Mouse (Mus musculus) bone marrow, adult 2 months (tissue): ENCODE measurements around the gene Wdr34.

Source experiments
- CTCF ChIP-seq: fragments of 200-500 bp; IDR thresholded peaks from 2 replicates; pipeline ENCODE4 v1.5.1; 2011; ENCODE audit warnings: low read length, control low read depth; ENCODE audit not compliant: control insufficient read depth, insufficient read depth
- POLR2A ChIP-seq: fragments of 200-500 bp; IDR thresholded peaks from 2 replicates; pipeline ENCODE4 v1.6.1; 2011; ENCODE audit warnings: low read depth, mild to moderate bottlenecking, control low read depth, low read length, borderline replicate concordance; ENCODE audit not compliant: control insufficient read depth

- no peak for TF ChIP-seq CTCF
- TF ChIP-seq POLR2A, result peak; percentile 35; the same call in 1 of the 2 replicates
Observed at GRCm38 (mm10) chr2:30061215-30062166, 12.8 kb upstream of the Wdr34 start.
